Comparison of ENCODE assay signal across 18 mouse cellular contexts in the genomic region with DNA sequence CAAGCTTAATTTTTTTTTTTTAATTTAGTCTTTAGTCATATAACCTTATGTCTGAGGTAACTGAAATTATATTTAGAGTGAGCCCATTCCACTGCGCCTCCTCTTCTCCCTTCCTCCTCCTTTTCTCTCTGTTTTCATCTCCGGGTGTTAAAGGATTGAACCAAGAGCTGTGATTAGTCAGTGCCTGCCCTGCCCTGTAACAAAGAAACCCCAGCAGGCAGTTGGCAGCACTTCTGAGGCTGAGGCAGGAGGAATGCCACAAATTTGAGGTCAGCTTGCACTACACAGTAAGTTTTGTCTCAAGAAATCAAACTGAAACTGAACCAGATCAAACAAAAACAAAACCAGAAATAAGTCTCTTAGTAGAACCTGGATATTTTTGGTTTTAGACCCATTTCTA. TPM values are rescaled to one million over a fixed set of nuclear protein-coding genes. Genes with fewer than 3 reads are reported as not detected.
DNase-seq lines count a peak whose midpoint lies in the region; ATAC-seq and TF ChIP-seq lines count a peak whose summit lies in the region.
"Had no signal": no experiment of that assay in that cellular context is flagged by ENCODE, and none has a peak within 500 bp of the region (broad histone marks: within the 10 kb centered on the region; RNA-seq: fewer than 3 reads in every experiment).

No protein-coding gene starts in this region.

- TF ChIP-seq CTCF in heart, postnatal 0 days (IDR thresholded peaks at IDR 0.05; ENCODE audit: low read depth) = no peak

- no peak overlapping the region for H3K4me3 ChIP-seq in heart, postnatal 0 days (ENCODE audit: low read depth, low read length)
- no peak overlapping the region for H3K4me3 ChIP-seq in midbrain, embryonic 14.5 days (replicated peaks; ENCODE audit: low read depth, low read length)
- H3K4me3 ChIP-seq: neural tube, embryonic 12.5 days had no signal

- ATAC-seq in CD4-positive, CD25-positive, alpha-beta regulatory T cell, adult 4 months = no peak
- no peak for ATAC-seq in heart, postnatal 0 days (ENCODE audit: insufficient read depth, low read depth)
- ATAC-seq in midbrain, embryonic 14.5 days (ENCODE audit: low FRiP score, low TSS enrichment) = no peak
- ATAC-seq: activated CD4-positive, CD25-positive, alpha-beta regulatory T cell, adult 4 months; hindbrain, postnatal 0 days had no signal

- TF ChIP-seq EP300 in heart, postnatal 0 days (IDR thresholded peaks at IDR 0.05; ENCODE audit: low read depth) = no peak

- no peak overlapping the region for H3K4me2 ChIP-seq in heart, postnatal 0 days (ENCODE audit: low read depth, low read length)
- H3K4me2 ChIP-seq in midbrain, embryonic 14.5 days (ENCODE audit: low read length) = no peak overlapping the region
- H3K4me2 ChIP-seq: neural tube, embryonic 12.5 days had no signal

- peak; percentile 21 for DNase-seq in CD4-positive, CD25-positive, alpha-beta regulatory T cell, adult 2 months (ENCODE audit: low read depth, low spot score)
- no peak for DNase-seq in heart, postnatal 0 days (ENCODE audit: low spot score)
- DNase-seq in heart, adult 18-20 months = no peak
- DNase-seq in CD4-positive helper T cell, adult 2 months (ENCODE audit: low read depth, low spot score) = peak; percentile 48
- peak; percentile 22 for DNase-seq in induced T-regulatory cell, adult 2 months (ENCODE audit: low read depth)
- no peak for DNase-seq in cerebellum, adult 9-10 months
- no peak for DNase-seq in midbrain, embryonic 14.5 days
- DNase-seq: adrenal gland, postnatal 14 days; cerebellum, adult 18-20 months; gastrocnemius, postnatal 14 days; lung, adult 18-20 months; lung, postnatal 14 days; spleen, adult 18-20 months; thymus, postnatal 36 days had no signal

- peak overlapping the region; percentile 32; the same call in 1 of the 2 replicates for H3K27ac ChIP-seq in heart, postnatal 0 days (ENCODE audit: low read depth)
- no peak overlapping the region for H3K27ac ChIP-seq in midbrain, embryonic 14.5 days (replicated peaks; ENCODE audit: low read depth, low read length)
- H3K27ac ChIP-seq: hindbrain, postnatal 0 days; neural tube, embryonic 12.5 days had no signal

- no peak overlapping the region for H3K9ac ChIP-seq in heart, postnatal 0 days (replicated peaks; ENCODE audit: low read depth, low read length)
- H3K9ac ChIP-seq in midbrain, embryonic 14.5 days (replicated peaks; ENCODE audit: low read length) = no peak overlapping the region
- H3K9ac ChIP-seq: neural tube, embryonic 12.5 days had no signal

- WGBS in heart, postnatal 0 days = 73% methylated on average over 2 of the region's 2 CpGs
- 94% methylated on average over 2 of the region's 2 CpGs for WGBS in midbrain, embryonic 14.5 days

- H3K9me3 ChIP-seq in heart, postnatal 0 days (replicated peaks; ENCODE audit: control insufficient read depth, low read length) = no peaks in the 10 kb centered on the region
- H3K9me3 ChIP-seq in midbrain, embryonic 14.5 days (ENCODE audit: control insufficient read depth, low read length) = no peaks in the 10 kb centered on the region
- H3K9me3 ChIP-seq: neural tube, embryonic 12.5 days had no signal

- no peaks in the 10 kb centered on the region for H3K36me3 ChIP-seq in heart, postnatal 0 days (replicated peaks; ENCODE audit: control insufficient read depth, insufficient read depth, low read length)
- no peaks in the 10 kb centered on the region for H3K36me3 ChIP-seq in midbrain, embryonic 14.5 days (ENCODE audit: control insufficient read depth, insufficient read depth, low read length)
- H3K36me3 ChIP-seq: neural tube, embryonic 12.5 days had no signal

- H3K27me3 ChIP-seq in heart, postnatal 0 days (ENCODE audit: control insufficient read depth, insufficient read depth, low read length) = no peaks in the 10 kb centered on the region
- no peaks in the 10 kb centered on the region for H3K27me3 ChIP-seq in midbrain, embryonic 14.5 days (ENCODE audit: control insufficient read depth, insufficient read depth, low read length)
- H3K27me3 ChIP-seq: neural tube, embryonic 12.5 days had no signal

- peaks cover 25% of the 10 kb centered on the region for H3K4me1 ChIP-seq in heart, postnatal 0 days (ENCODE audit: control insufficient read depth, insufficient read depth)
- no peaks in the 10 kb centered on the region for H3K4me1 ChIP-seq in midbrain, embryonic 14.5 days (ENCODE audit: control insufficient read depth, insufficient read depth, low read length)

RNA-seq across cellular contexts. Expression of a gene that starts 49.3 kb away (rescaled TPM):
- polyA plus RNA-seq in CD4-positive, CD25-positive, alpha-beta regulatory T cell, adult 4 months (2017; shearing (Covaris generic)) = 10 to 100 TPM; 14.6 to 24.5 TPM
- total RNA-seq in heart, postnatal 0 days (2014; rRNA removed; ENCODE audit: low replicate concordance) = 77.7 and 131 TPM in 2 replicates
- polyA plus RNA-seq in heart, postnatal 0 days (2015; fragmentation: Nextera tagmentation; extraction: Ambion mirVana) = 49.0 and 53.2 TPM in 2 replicates
- total RNA-seq in heart, adult 18-20 months (2021) = 100 to 1,000 TPM; 120 to 131 TPM
- 49.9 and 66.9 TPM in 2 replicates for polyA plus RNA-seq in midbrain, embryonic 14.5 days (2014; fragmentation: Nextera tagmentation; extraction: Ambion mirVana)

Comparison
In these comparisons a context has a peak if more than half of its experiments do, and no peak if none do; other contexts are left out.
1. DNase-seq: peak in CD4-positive, CD25-positive, alpha-beta regulatory T cell, adult 2 months (single experiment), CD4-positive helper T cell, adult 2 months (single experiment) and induced T-regulatory cell, adult 2 months (single experiment); none in heart, postnatal 0 days (single experiment), heart, adult 18-20 months (0 of 2), cerebellum, adult 9-10 months (single experiment) and midbrain, embryonic 14.5 days (single experiment).